Mouse (Mus musculus): ENCODE measurements around the gene Cops4. TPM values are rescaled to one million over a fixed set of nuclear protein-coding genes. Genes with fewer than 3 reads are reported as not detected.

Cops4 gene
- polyA plus RNA-seq (2015; fragmentation: Nextera tagmentation; extraction: Ambion mirVana): 210 TPM in 2 replicates

- peak within 1 kb of the TSS; percentile 80 for H3K4me3 ChIP-seq
- peaks cover 11% of the 10 kb centered on the region for H3K4me1 ChIP-seq
- peak within 1 kb of the TSS; percentile 90 for H3K9ac ChIP-seq
- 0 out of 2 replicates have a peak, but pooled peaks cover 4% of the 10 kb centered on the region for H3K27me3 ChIP-seq
- H3K27ac ChIP-seq: peak within 1 kb of the TSS; percentile 86
- H3K36me3 ChIP-seq: peaks cover 7% of the 10 kb centered on the region; the same call in 1 of the 2 replicates
- H3K9me3 ChIP-seq: no peaks in the 10 kb centered on the region
- WGBS: under 1% methylated on average over 64 of the region's 64 CpGs
- ATAC-seq (ENCODE audit: insufficient number of reproducible peaks, insufficient read depth, low FRiP score, low TSS enrichment, low read depth): peak; percentile 100
- H3K4me2 ChIP-seq: peak within 1 kb of the TSS; percentile 68
These were observed at the start of gene Cops4 for GRCm38 (mm10) chr5:100518049-100519026. Gene Cops4 (plus strand): TSS chr5:100518309.

- H3K27ac ChIP-seq: no peak overlapping the region
- H3K4me1 ChIP-seq: no peaks in the 10 kb centered on the region
- H3K36me3 ChIP-seq: peaks cover 42% of the 10 kb centered on the region
- WGBS: 87% methylated on average over 3 of the region's 3 CpGs
- no peak for ATAC-seq (ENCODE audit: insufficient number of reproducible peaks, insufficient read depth, low FRiP score, low TSS enrichment, low read depth)
- no peak overlapping the region for H3K4me3 ChIP-seq
- no peak overlapping the region for H3K4me2 ChIP-seq
- H3K9ac ChIP-seq: no peak overlapping the region
- H3K27me3 ChIP-seq: no peaks in the 10 kb centered on the region
- H3K9me3 ChIP-seq: no peaks in the 10 kb centered on the region
These were observed 41.8 kb upstream of the Cops4 start for GRCm38 (mm10) chr5:100476328-100476727.

GRCm38 (mm10) chr5:100477604-100478003, 40.5 kb upstream of the Cops4 start:
- no peak overlapping the region for H3K4me3 ChIP-seq
- 85% methylated on average over 9 of the region's 9 CpGs for WGBS
- peaks cover 34% of the 10 kb centered on the region for H3K36me3 ChIP-seq
- H3K9ac ChIP-seq: no peak overlapping the region
- no peaks in the 10 kb centered on the region for H3K27me3 ChIP-seq
- H3K9me3 ChIP-seq: no peaks in the 10 kb centered on the region
- no peak overlapping the region for H3K4me2 ChIP-seq
- no peak for ATAC-seq (ENCODE audit: insufficient number of reproducible peaks, insufficient read depth, low FRiP score, low TSS enrichment, low read depth)
- no peaks in the 10 kb centered on the region for H3K4me1 ChIP-seq
- H3K27ac ChIP-seq: no peak overlapping the region

- peaks cover 15% of the 10 kb centered on the region for H3K36me3 ChIP-seq
- H3K27me3 ChIP-seq: no peaks in the 10 kb centered on the region
- H3K9ac ChIP-seq: no peak overlapping the region
- no peak for ATAC-seq (ENCODE audit: insufficient number of reproducible peaks, insufficient read depth, low FRiP score, low TSS enrichment, low read depth)
- no peak overlapping the region for H3K4me3 ChIP-seq
- H3K4me1 ChIP-seq: 0 out of 2 replicates have a peak, but pooled peaks cover 5% of the 10 kb centered on the region
- H3K9me3 ChIP-seq: no peaks in the 10 kb centered on the region
- H3K4me2 ChIP-seq: no peak overlapping the region
- H3K27ac ChIP-seq: no peak overlapping the region
These were observed 34.5 kb upstream of the Cops4 start for GRCm38 (mm10) chr5:100483569-100483968.

- 81% methylated on average over 2 of the region's 2 CpGs for WGBS
- ATAC-seq (ENCODE audit: insufficient number of reproducible peaks, insufficient read depth, low FRiP score, low TSS enrichment, low read depth): no peak
- H3K4me1 ChIP-seq: 0 out of 2 replicates have a peak, but pooled peaks cover 5% of the 10 kb centered on the region
These were observed 31.0 kb upstream of the Cops4 start for GRCm38 (mm10) chr5:100487120-100487519.

GRCm38 (mm10) chr5:100488231-100488630, 29.9 kb upstream of the Cops4 start:
- H3K27me3 ChIP-seq: no peaks in the 10 kb centered on the region
- no peak for ATAC-seq (ENCODE audit: insufficient number of reproducible peaks, insufficient read depth, low FRiP score, low TSS enrichment, low read depth)
- H3K9me3 ChIP-seq: no peaks in the 10 kb centered on the region
- H3K4me2 ChIP-seq: no peak overlapping the region
- no peak overlapping the region for H3K27ac ChIP-seq
- WGBS: 86% methylated on average over 3 of the region's 3 CpGs
- no peak overlapping the region for H3K4me3 ChIP-seq
- no peak overlapping the region for H3K9ac ChIP-seq
- 0 out of 2 replicates have a peak, but pooled peaks cover 5% of the 10 kb centered on the region for H3K4me1 ChIP-seq
- peaks cover 5% of the 10 kb centered on the region for H3K36me3 ChIP-seq

More at GRCm38 (mm10) chr5:100487120-100487519, 31.0 kb upstream of the Cops4 start:
- Histone ChIP-seq H3K36me3 (peaks cover 5% of the 10 kb centered on the region), H3K9ac (no peak overlapping the region), H3K9me3 (no peaks in the 10 kb centered on the region), H3K4me3 (no peak overlapping the region), H3K27me3 (no peaks in the 10 kb centered on the region), H3K4me2 (no peak overlapping the region), H3K27ac (no peak overlapping the region)

GRCm38 (mm10) chr5:100489340-100489739, 28.8 kb upstream of the Cops4 start:
- no peaks in the 10 kb centered on the region for H3K27me3 ChIP-seq
- peaks cover 5% of the 10 kb centered on the region for H3K36me3 ChIP-seq
- no peak overlapping the region for H3K9ac ChIP-seq
- 0 out of 2 replicates have a peak, but pooled peaks cover 5% of the 10 kb centered on the region for H3K4me1 ChIP-seq
- no peak overlapping the region for H3K27ac ChIP-seq
- no peaks in the 10 kb centered on the region for H3K9me3 ChIP-seq
- no peak for ATAC-seq (ENCODE audit: insufficient number of reproducible peaks, insufficient read depth, low FRiP score, low TSS enrichment, low read depth)
- no peak overlapping the region for H3K4me3 ChIP-seq
- H3K4me2 ChIP-seq: no peak overlapping the region
- WGBS: 89% methylated on average over 2 of the region's 2 CpGs

- H3K36me3 ChIP-seq: no peaks in the 10 kb centered on the region
- no peak for ATAC-seq (ENCODE audit: insufficient number of reproducible peaks, insufficient read depth, low FRiP score, low TSS enrichment, low read depth)
These were observed 26.4 kb upstream of the Cops4 start for GRCm38 (mm10) chr5:100491704-100492103.

GRCm38 (mm10) chr5:100498436-100499180, 19.5 kb upstream of the Cops4 start:
- peak overlapping the region; percentile 83 for H3K4me3 ChIP-seq
- no peaks in the 10 kb centered on the region for H3K36me3 ChIP-seq
- H3K9ac ChIP-seq: peak overlapping the region; percentile 86
- H3K27me3 ChIP-seq: no peaks in the 10 kb centered on the region
- ATAC-seq (ENCODE audit: insufficient number of reproducible peaks, insufficient read depth, low FRiP score, low TSS enrichment, low read depth): peak; percentile 50; the same call in 1 of the 2 replicates
- H3K9me3 ChIP-seq: no peaks in the 10 kb centered on the region
- WGBS: under 1% methylated on average over 36 of the region's 46 CpGs
- peak overlapping the region; percentile 94 for H3K4me2 ChIP-seq
- H3K27ac ChIP-seq: peak overlapping the region; percentile 68; the same call in 1 of the 2 replicates
- peaks cover 18% of the 10 kb centered on the region for H3K4me1 ChIP-seq

More at GRCm38 (mm10) chr5:100491704-100492103, 26.4 kb upstream of the Cops4 start:
- H3K27me3 ChIP-seq: no peaks in the 10 kb centered on the region
- no peaks in the 10 kb centered on the region for H3K9me3 ChIP-seq
- H3K4me3 ChIP-seq: no peak overlapping the region
- 0 out of 2 replicates have a peak, but pooled peaks cover 4% of the 10 kb centered on the region for H3K4me1 ChIP-seq
- WGBS: 67% methylated on average over 4 of the region's 4 CpGs
- H3K27ac ChIP-seq: no peak overlapping the region
- H3K4me2 ChIP-seq: no peak overlapping the region
- no peak overlapping the region for H3K9ac ChIP-seq

GRCm38 (mm10) chr5:100499243-100499642, 18.9 kb upstream of the Cops4 start:
- no peak for ATAC-seq (ENCODE audit: insufficient number of reproducible peaks, insufficient read depth, low FRiP score, low TSS enrichment, low read depth)
- 0 out of 2 replicates have a peak overlapping the region, but pooled peaks have one; percentile 78 for H3K27ac ChIP-seq
- H3K9me3 ChIP-seq: no peaks in the 10 kb centered on the region
- H3K36me3 ChIP-seq: no peaks in the 10 kb centered on the region
- H3K27me3 ChIP-seq: no peaks in the 10 kb centered on the region
- H3K4me3 ChIP-seq: peak overlapping the region; percentile 83
- 26% methylated on average over 2 of the region's 2 CpGs for WGBS
- peak overlapping the region; percentile 94 for H3K4me2 ChIP-seq
- H3K4me1 ChIP-seq: peaks cover 18% of the 10 kb centered on the region
- peak overlapping the region; percentile 71 for H3K9ac ChIP-seq

- H3K4me2 ChIP-seq: peak overlapping the region; percentile 94
- H3K36me3 ChIP-seq: no peaks in the 10 kb centered on the region
- WGBS: under 1% methylated on average over 35 of the region's 41 CpGs
- H3K9me3 ChIP-seq: no peaks in the 10 kb centered on the region
- H3K9ac ChIP-seq: peak overlapping the region; percentile 71
- no peaks in the 10 kb centered on the region for H3K27me3 ChIP-seq
- peak overlapping the region; percentile 78 for H3K27ac ChIP-seq
- ATAC-seq (ENCODE audit: insufficient number of reproducible peaks, insufficient read depth, low FRiP score, low TSS enrichment, low read depth): no peak
- H3K4me1 ChIP-seq: peaks cover 18% of the 10 kb centered on the region
- peak overlapping the region; percentile 83 for H3K4me3 ChIP-seq
These were observed 18.2 kb upstream of the Cops4 start for GRCm38 (mm10) chr5:100499831-100500304.

Measured in embryonic facial prominence, embryonic 13.5 days (tissue).